Mouse (Mus musculus) G1E (cell line): ENCODE data around the gene Adgb.

ENCODE experiments used
- CTCF ChIP-seq: IDR thresholded peaks from 2 replicates; pipeline ENCODE4 v1.5.1; 2012; ENCODE audit warnings: low read depth, low read length, inconsistent platforms, mixed read lengths
- POLR2AphosphoS5 ChIP-seq: IDR thresholded peaks from 2 replicates; pipeline ENCODE4 v1.6.1; 2012; ENCODE audit warnings: low read depth, low read length, inconsistent platforms; ENCODE audit not compliant: insufficient replicate concordance
- TAL1 ChIP-seq: conservative IDR thresholded peaks from 2 replicates; pipeline ENCODE4 v1.6.1; 2012; ENCODE audit warnings: low read depth, low read length, inconsistent platforms, mixed read lengths

DNA sequence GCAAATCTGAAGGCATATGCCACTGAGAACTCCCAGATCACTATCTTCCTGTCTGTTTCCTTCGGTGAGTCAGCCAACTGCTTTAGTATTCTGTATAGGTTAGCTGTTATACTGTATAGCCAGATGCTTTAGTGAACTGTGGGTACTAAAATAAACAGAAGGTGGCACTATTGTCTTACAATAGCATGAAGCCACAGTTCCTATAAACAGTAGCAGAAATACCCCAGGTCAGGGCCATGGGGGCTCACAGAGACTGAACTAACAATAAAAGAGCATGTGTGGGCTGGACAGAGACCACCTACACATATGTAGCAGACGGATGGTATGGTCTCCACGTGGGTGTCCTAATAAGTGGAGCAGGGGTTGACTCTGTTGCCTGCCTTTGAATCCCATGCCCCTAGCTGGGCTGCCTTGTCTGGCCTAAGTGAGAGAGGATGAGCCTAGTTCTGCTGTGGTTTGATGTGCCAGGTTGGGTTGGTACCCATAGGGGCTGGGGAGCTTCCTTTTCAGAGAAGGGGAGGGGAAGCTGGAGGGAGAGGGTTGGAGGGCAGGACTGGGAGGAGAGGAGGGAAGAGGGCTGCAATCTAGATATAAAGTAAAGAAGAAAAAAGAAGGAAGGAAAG is 116.4 kb downstream of the Adgb start:
- no peak for TF ChIP-seq CTCF
- TF ChIP-seq POLR2AphosphoS5 = no peak
- no peak for TF ChIP-seq TAL1
